Mouse (Mus musculus) hindbrain, embryonic 10.5 days (tissue): Measurements from ENCODE around the gene Tbc1d13. TPM values are rescaled to one million over a fixed set of nuclear protein-coding genes. Genes with fewer than 3 reads are reported as not detected.
"Not testable (repeated sequence)": the region's sequence is repeated elsewhere in the genome, so short reads cannot be mapped to it uniquely, and the experiment has no call there.

Source experiments
- DNase-seq: peaks from one replicate; pipeline ENCODE4 v3.0.0-alpha.2; 2017; ENCODE audit warnings: low spot score
- H3K27ac ChIP-seq: fragments of 300-500 bp; sonication (generic); 2 replicates; pipeline ENCODE4 v1.5.1; 2016; ENCODE audit warnings: mild to moderate bottlenecking, moderate library complexity
- H3K27me3 ChIP-seq: fragments of 300-500 bp; sonication (generic); 2 replicates; pipeline ENCODE4 v1.6.1; 2016; ENCODE audit warnings: mild to moderate bottlenecking; ENCODE audit not compliant: poor library complexity, insufficient read depth, severe bottlenecking
- H3K36me3 ChIP-seq: fragments of 300-500 bp; sonication (generic); 2 replicates; pipeline ENCODE4 v1.6.1; 2016; ENCODE audit warnings: mild to moderate bottlenecking, moderate library complexity
- H3K4me1 ChIP-seq: fragments of 300-500 bp; sonication (generic); replicated peaks from 2 replicates; pipeline ENCODE4 v1.6.1; 2016; ENCODE audit warnings: mild to moderate bottlenecking
- H3K4me3 ChIP-seq: fragments of 300-500 bp; sonication (generic); 2 replicates; pipeline ENCODE4 v1.5.1; 2016; ENCODE audit warnings: mild to moderate bottlenecking, moderate library complexity
- H3K9me3 ChIP-seq: fragments of 300-500 bp; sonication (generic); 2 replicates; pipeline ENCODE4 v1.6.1; 2016; ENCODE audit warnings: mild to moderate bottlenecking, moderate library complexity
- WGBS: fragments of 180-500 bp; shearing (Covaris S2); methylation state at CpG from one replicate; pipeline ENCODE4 v1.1.7; 2016; 5-methylcytosine and 5-hydroxymethylcytosine counted together
- polyA plus RNA-seq: library from polyadenylated mRNA; unstranded; fragments of >200 nt; fragmentation: Nextera tagmentation; extraction: Ambion mirVana; gene quantifications from 2 replicates; pipeline ENCODE4 v1.2.1, GENCODE M21; 2016

The Tbc1d13 gene
- polyA plus RNA-seq, 1 experiment from 2014 or later: 10.2 TPM

DNA sequence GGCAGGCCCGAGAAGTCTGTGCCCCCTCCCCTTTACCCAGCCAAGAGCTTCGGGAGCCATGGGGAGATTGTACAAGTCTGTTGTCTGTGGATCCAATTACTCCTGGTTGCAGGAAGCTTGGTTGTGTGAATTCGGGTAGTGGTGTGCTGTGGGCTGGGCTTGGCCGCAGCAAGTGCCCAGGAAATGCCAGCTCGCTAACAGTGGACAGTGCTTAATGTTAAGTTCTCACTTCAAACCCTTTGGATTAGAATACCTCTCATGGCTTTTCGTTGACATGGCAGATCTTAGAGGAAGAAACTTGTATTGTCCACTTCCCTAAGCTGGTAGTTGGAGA, 799 bp downstream of the Tbc1d13 start:
- H3K9me3 ChIP-seq: no peaks in the 10 kb centered on the region
- 34% methylated on average over 6 of the region's 6 CpGs for WGBS

DNA sequence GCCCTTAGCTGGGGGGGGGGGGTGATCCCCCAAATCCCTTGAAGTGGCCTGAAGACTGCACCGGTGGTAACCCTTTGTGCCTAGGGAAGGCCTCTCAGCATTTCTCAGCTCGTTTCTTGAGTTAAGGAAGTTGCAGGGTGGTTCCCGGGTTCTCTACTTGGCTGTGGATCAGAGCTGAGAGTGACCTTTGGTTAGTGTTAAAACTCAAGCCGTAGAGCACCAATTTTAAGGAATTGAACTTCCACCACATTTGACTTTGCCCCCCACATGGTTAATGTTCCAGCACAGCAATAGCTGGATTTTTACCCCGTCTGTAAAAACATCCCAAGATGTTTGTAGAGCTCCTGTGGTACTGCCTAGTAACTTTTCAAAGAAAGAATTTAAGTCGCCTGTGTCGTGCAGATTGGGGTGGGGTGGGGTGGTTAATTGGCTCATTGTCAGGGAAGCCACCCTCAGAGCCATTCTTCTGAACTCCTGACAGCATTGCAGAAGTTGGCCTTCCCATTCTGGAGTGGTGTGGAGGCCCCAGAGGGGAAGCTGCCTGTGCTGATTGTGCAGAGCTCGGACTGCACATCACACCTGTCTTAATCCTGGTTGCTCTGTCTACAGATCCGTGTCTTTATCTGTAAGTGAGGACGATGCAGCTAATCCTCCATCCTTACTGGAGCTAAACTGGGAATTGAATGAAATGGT, 1.5 kb downstream of the Tbc1d13 start:
- DNase-seq: no peak
- Histone ChIP-seq H3K36me3 (peaks cover 45% of the 10 kb centered on the region), H3K4me3 (peak overlapping the region; percentile 97), H3K9me3 (no peaks in the 10 kb centered on the region), H3K4me1 (peaks cover 26% of the 10 kb centered on the region), H3K27ac (peak overlapping the region; percentile 94; the same call in 1 of the 2 replicates), H3K27me3 (no peaks in the 10 kb centered on the region)
- 69% methylated on average over 10 of the region's 10 CpGs for WGBS

More for the DNA sequence above, 799 bp downstream of the Tbc1d13 start:
- peak overlapping the region; percentile 97 for H3K4me3 ChIP-seq
- peaks cover 26% of the 10 kb centered on the region for H3K4me1 ChIP-seq
- H3K27ac ChIP-seq: peak overlapping the region; percentile 94
- H3K27me3 ChIP-seq: no peaks in the 10 kb centered on the region
- DNase-seq: no peak
- H3K36me3 ChIP-seq: peaks cover 40% of the 10 kb centered on the region

DNA sequence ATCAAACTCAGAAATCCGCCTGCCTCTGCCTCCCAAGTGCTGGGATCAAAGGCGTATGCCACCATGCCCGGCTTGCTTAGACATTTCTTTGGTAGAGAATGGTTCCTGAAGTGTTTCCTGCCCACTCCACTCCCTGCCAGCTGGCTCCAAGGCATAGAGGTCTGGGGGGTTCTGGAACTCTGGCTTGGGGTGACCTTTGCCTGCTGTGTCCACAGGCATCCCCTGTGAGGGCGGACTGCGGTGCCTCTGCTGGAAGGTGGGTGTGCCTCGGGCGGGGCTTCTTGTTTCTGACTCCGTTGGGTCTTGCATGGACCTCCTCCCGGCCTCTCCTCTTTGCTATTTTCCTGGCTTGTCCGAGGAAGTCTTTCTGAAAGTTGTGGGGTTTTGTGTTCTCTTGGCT, 2.9 kb downstream of the Tbc1d13 start:
- no peak overlapping the region for H3K4me3 ChIP-seq
- H3K27ac ChIP-seq: no peak overlapping the region

DNA sequence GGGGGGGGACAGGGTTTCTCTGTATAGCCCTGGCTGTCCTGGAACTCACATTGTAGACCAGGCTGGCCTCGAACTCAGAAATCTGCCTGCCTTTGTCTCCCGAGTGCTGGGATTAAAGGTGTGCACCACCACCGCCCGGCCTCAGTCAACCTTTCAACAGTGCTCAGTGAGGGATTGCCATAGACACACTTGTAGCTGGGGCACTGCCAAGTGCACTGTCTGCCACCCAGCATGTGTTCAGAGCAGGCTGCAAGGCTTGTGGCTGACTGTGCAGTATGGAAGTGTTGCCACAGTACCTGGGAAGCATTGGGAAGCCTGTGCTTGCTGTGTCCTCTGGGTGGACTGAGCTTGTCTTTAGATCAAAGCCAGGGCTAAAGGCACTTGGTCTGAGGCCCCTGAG, 6.5 kb downstream of the Tbc1d13 start:
- not testable (repeated sequence) for H3K4me1 ChIP-seq, H3K4me3 ChIP-seq, H3K9me3 ChIP-seq, DNase-seq, H3K27me3 ChIP-seq, H3K27ac ChIP-seq
- H3K36me3 ChIP-seq: peaks cover 95% of the 10 kb centered on the region
- WGBS: 95% methylated on average over 4 of the region's 4 CpGs

More for the DNA sequence above, 2.9 kb downstream of the Tbc1d13 start:
- Histone ChIP-seq H3K4me1 (peaks cover 26% of the 10 kb centered on the region), H3K36me3 (peaks cover 59% of the 10 kb centered on the region), H3K9me3 (no peaks in the 10 kb centered on the region), H3K27me3 (no peaks in the 10 kb centered on the region)
- 90% methylated on average over 10 of the region's 10 CpGs for WGBS
- DNase-seq: no peak

DNA sequence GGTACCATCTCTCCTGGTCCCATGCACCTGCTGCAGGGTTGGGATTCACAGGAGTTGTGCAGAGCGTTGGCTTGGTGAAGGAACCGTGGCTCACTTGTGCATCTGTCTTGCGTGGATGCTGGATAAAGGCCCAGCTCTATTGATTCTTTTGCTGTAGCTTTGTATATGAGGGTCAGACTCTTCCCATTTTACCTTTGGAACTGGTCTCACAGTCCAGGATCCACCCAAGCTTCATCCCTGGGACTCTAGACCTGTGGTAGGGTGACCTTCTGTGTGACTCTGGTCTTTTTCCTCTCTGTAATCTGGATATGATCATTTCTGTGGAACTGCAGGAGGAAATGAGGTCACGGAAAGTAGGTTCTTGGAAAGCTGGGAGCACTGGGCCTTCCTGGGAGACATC, 10.9 kb downstream of the Tbc1d13 start:
- Histone ChIP-seq H3K9me3 (no peaks in the 10 kb centered on the region), H3K4me1 (no peaks in the 10 kb centered on the region), H3K36me3 (peaks cover 96% of the 10 kb centered on the region), H3K4me3 (no peak overlapping the region), H3K27ac (no peak overlapping the region), H3K27me3 (no peaks in the 10 kb centered on the region)
- 97% methylated on average over 4 of the region's 4 CpGs for WGBS
- DNase-seq: no peak

DNA sequence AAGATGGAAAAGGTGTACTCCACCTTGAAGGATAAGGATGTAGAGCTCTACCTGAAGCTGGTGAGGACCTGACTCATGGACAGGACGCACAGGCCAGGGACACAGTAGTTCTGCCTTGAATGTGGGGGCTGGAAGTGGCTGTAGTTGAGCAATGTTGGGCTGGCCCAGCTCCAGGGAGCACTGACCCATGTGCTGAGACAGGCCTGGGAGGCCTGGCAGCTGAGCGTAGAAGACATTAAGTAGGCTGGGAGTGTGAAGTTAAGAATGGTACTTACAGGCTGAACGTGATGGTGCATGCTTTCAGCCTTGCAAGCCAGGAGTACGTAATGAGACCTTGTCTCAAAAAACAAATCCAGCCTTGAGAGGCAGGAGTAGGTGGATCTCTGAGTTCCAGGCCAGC, 13.9 kb downstream of the Tbc1d13 start:
- DNase-seq: no peak
- H3K27ac ChIP-seq: no peak overlapping the region
- H3K36me3 ChIP-seq: peaks cover 95% of the 10 kb centered on the region
- H3K4me1 ChIP-seq: no peaks in the 10 kb centered on the region
- no peak overlapping the region for H3K4me3 ChIP-seq
- WGBS: 96% methylated on average over 4 of the region's 4 CpGs
- H3K9me3 ChIP-seq: no peaks in the 10 kb centered on the region
- H3K27me3 ChIP-seq: no peaks in the 10 kb centered on the region

DNA sequence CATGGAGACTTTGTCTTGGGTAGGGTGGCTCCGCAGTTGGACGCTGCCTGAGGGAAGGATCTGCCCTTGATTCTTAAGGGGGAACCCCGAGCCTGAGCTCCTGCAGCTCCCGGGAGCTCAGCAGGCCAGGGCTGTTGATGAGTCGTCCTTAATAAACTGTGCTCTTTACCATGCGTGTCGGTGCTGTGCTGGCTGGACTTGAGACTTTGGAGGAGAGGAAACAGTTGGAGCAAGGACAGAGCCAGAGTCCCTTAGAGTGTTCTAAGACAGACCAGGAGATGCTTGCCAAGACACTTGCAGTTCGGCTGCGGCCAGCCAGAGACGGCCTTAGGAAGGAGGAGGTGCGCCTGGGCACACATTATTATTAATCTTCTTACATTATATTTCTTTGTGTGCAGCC, 18.3 kb downstream of the Tbc1d13 start:
- Histone ChIP-seq H3K27ac (no peak overlapping the region), H3K4me1 (no peaks in the 10 kb centered on the region), H3K9me3 (no peaks in the 10 kb centered on the region), H3K4me3 (no peak overlapping the region), H3K36me3 (peaks cover 53% of the 10 kb centered on the region), H3K27me3 (no peaks in the 10 kb centered on the region)
- WGBS: 92% methylated on average over 11 of the region's 11 CpGs
- DNase-seq: no peak

DNA sequence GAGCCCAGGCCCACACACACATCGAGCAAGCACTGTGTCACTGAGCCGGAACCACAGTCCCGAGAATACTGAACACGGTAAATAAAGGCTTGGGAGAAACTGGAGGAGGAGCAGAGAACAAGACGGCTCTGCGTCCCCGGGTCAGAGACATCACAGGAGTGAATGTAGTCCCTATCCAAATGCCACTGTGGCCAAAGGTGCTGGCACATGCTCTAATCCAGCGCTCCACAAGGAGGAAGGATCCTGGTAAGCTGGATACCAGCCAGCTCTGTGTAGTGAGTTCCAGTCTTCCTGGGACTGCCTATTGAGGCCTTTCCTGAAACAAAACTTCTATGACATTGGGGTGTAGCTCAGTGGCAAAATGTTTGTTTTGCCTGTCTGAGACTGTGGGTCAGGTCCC, 19.1 kb downstream of the Tbc1d13 start:
- 79% methylated on average over 8 of the region's 8 CpGs for WGBS
- no peak overlapping the region for H3K4me3 ChIP-seq
- no peaks in the 10 kb centered on the region for H3K4me1 ChIP-seq
- H3K9me3 ChIP-seq: no peaks in the 10 kb centered on the region
- peaks cover 45% of the 10 kb centered on the region for H3K36me3 ChIP-seq
- H3K27ac ChIP-seq: no peak overlapping the region
- H3K27me3 ChIP-seq: no peaks in the 10 kb centered on the region
- no peak for DNase-seq

DNA sequence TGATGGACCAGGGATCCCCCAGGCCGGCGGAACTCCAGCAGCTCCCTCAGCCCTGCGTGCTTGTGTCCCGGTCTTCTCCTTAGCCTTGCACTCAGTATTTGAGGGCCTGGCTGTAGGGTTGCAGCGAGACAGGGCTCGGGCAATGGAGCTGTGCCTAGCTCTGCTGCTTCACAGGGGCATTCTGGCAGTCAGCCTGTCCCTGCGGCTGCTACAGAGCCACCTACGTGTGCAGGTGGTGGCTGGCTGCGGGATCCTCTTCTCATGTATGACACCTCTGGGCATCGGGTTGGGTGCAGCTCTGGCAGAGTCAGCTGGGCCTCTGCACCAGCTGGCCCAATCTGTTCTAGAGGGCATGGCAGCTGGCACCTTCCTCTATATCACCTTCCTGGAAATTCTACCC, 26.3 kb downstream of the Tbc1d13 start:
- not testable (repeated sequence) for H3K4me1 ChIP-seq, H3K36me3 ChIP-seq, H3K9me3 ChIP-seq, H3K27me3 ChIP-seq, H3K4me3 ChIP-seq, DNase-seq, H3K27ac ChIP-seq
- 87% methylated on average over 9 of the region's 10 CpGs for WGBS

DNA sequence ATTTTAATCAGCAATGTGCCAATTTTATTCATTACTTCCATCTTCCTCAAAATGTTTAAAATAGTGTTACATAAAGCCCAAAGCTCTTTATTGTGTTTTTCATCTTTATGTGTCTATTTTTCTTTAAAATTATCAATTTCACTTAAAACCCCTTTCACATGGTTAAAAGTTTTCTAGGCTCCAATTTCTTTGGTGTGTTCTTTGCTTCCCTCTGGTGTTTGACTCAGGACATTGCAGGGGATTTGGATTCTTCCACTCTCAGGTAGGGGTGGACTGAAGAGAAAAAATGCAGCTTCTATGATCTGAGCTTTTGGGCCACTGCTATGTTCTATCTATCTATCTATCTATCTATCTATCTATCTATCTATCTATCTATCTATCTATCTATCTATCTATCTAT, 28.3 kb downstream of the Tbc1d13 start:
- peaks cover 15% of the 10 kb centered on the region for H3K9me3 ChIP-seq
- H3K36me3 ChIP-seq: no peaks in the 10 kb centered on the region
- H3K27me3 ChIP-seq: no peaks in the 10 kb centered on the region
- no peak for DNase-seq
- H3K4me1 ChIP-seq: no peaks in the 10 kb centered on the region
- no peak overlapping the region for H3K27ac ChIP-seq
- H3K4me3 ChIP-seq: no peak overlapping the region

DNA sequence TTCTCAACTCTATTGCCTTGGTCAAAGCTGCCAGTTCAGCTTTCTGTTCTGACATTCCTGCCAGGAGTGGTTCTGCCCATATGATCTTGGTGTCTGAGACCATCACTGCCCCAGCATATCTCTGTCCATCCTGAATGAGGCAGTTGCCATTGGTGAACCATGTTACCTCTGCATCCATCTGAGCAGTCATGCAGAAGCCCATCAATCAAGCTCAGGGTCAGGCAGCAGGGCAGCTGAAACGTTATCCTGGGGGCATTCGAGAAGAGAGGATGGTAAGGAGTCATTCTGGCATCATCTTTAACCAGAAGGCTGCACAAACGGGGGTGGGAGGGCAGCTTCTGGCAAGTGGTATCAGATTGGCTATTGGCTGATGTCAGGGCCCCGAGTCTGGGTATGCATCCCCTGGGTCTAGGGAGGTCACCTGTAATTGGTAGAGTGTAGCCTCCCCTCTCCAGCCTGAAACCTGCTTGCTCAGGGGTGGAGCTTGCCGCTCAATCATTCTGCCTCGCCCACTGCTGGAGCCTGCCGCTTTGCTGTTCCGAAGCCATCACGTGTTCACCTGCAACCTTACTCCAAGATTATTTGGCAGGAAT, 30.9 kb downstream of the Tbc1d13 start:
- no peak overlapping the region for H3K4me3 ChIP-seq

DNA sequence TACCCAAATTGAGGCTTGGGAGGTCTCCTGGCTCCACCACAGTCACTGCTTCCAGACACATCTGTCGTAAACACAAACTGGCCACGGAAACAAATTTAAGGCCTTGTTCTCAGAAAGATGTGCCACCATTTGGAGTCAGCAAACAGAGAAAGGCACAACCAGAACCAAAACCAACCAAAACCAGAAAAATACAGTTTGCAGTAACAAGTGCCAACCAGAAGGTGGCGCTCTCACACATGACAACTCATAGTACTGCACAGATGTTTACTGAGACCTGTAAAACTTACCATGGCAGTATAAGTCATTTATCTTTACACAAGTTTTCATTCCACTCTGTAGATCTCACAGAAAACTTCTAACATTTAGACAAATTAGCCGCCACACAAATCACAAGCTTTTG, 33.1 kb downstream of the Tbc1d13 start:
- H3K4me3 ChIP-seq: no peak overlapping the region
- H3K27ac ChIP-seq: no peak overlapping the region
- no peaks in the 10 kb centered on the region for H3K27me3 ChIP-seq
- H3K36me3 ChIP-seq: no peaks in the 10 kb centered on the region
- 58% methylated on average over 4 of the region's 4 CpGs for WGBS
- no peak for DNase-seq
- H3K4me1 ChIP-seq: peaks cover 7% of the 10 kb centered on the region; the same call in 1 of the 2 replicates
- H3K9me3 ChIP-seq: peaks cover 24% of the 10 kb centered on the region

More for the DNA sequence above, 30.9 kb downstream of the Tbc1d13 start:
- peaks cover 24% of the 10 kb centered on the region for H3K9me3 ChIP-seq
- no peak for DNase-seq
- H3K4me1 ChIP-seq: no peaks in the 10 kb centered on the region
- 59% methylated on average over 9 of the region's 9 CpGs for WGBS
- no peak overlapping the region for H3K27ac ChIP-seq
- no peaks in the 10 kb centered on the region for H3K27me3 ChIP-seq
- no peaks in the 10 kb centered on the region for H3K36me3 ChIP-seq

DNA sequence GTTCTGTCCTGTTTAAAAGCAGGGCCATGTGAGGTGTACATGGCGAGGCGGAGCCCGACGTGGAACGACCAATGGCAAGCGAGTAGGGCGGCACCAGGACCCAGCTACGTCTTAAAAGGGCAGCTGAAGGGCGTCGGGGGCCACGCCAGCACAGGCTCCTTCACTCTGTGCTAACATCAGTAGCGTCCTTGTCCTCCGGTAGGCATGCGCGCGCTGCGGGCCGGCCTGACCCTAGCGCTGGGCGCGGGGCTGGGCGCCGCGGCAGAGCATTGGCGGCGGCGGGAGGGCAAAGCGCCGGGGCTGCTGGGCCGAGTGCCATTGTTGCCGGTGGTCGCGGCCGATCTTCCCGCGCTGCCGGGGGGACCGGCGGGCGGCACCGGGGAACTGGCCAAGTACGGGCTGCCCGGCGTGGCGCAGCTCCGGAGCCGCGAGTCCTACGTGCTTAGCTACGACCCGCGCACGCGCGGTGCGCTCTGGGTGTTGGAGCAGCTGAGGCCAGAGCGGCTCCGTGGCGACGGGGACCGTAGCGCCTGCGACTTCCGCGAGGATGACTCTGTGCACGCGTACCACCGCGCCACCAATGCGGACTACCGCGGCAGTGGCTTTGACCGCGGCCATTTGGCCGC, 37.9 kb downstream of the Tbc1d13 start, which contains the start of gene Endog:
TSS of gene Endog (plus strand) at position 123 of the 626 bp plus-strand sequence.
- WGBS: under 1% methylated on average over 74 of the region's 75 CpGs
- H3K27me3 ChIP-seq: peaks cover 6% of the 10 kb centered on the region; the same call in 1 of the 2 replicates
- H3K4me3 ChIP-seq: peak within 1 kb of the TSS; percentile 73
- peak within 1 kb of the TSS; percentile 92 for H3K27ac ChIP-seq
- DNase-seq: peak; percentile 86
- H3K9me3 ChIP-seq: peaks cover 12% of the 10 kb centered on the region
- H3K36me3 ChIP-seq: peaks cover 43% of the 10 kb centered on the region
- peaks cover 22% of the 10 kb centered on the region for H3K4me1 ChIP-seq
